Mouse (Mus musculus): ENCODE results near the gene Slco2a1. TPM values are rescaled to one million over a fixed set of nuclear protein-coding genes. Genes with fewer than 3 reads are reported as not detected.

Gene Slco2a1
- polyA plus RNA-seq, 1 experiment from 2014 or later = 2.3 TPM

- WGBS = 78% methylated on average over 4 of the region's 4 CpGs
- Histone ChIP-seq H3K4me1 (replicated peaks) (peaks cover 92% of the 10 kb centered on the region), H3K27ac (replicated peaks) (peak overlapping the region; percentile 67), H3K9me3 (no peaks in the 10 kb centered on the region), H3K36me3 (peaks cover 10% of the 10 kb centered on the region; the same call in 1 of the 2 replicates), H3K4me3 (no peak overlapping the region), H3K27me3 (no peaks in the 10 kb centered on the region), H3K9ac (no peak overlapping the region), H3K4me2 (no peak overlapping the region)
- no peak for ATAC-seq (ENCODE audit: low read depth)
Measured at GRCm38 (mm10) chr9:103116941-103117340, 128.4 kb downstream of the Slco2a1 start.

- Histone ChIP-seq H3K4me2 (no peak overlapping the region; the same call in 1 of the 2 replicates), H3K27me3 (no peaks in the 10 kb centered on the region), H3K4me1 (replicated peaks) (peaks cover 89% of the 10 kb centered on the region), H3K36me3 (peaks cover 10% of the 10 kb centered on the region; the same call in 1 of the 2 replicates), H3K9me3 (no peaks in the 10 kb centered on the region), H3K9ac (no peak overlapping the region), H3K27ac (replicated peaks) (peak overlapping the region; percentile 67), H3K4me3 (no peak overlapping the region)
- 14% methylated on average over 5 of the region's 5 CpGs for WGBS
- no peak for ATAC-seq (ENCODE audit: low read depth)
Measured at GRCm38 (mm10) chr9:103117495-103117894, 129.0 kb downstream of the Slco2a1 start.

GRCm38 (mm10) chr9:103117951-103118350 lies 129.4 kb downstream of the Slco2a1 start:
- WGBS = 77% methylated on average over 8 of the region's 8 CpGs
- Histone ChIP-seq H3K36me3 (peaks cover 10% of the 10 kb centered on the region; the same call in 1 of the 2 replicates), H3K9ac (no peak overlapping the region), H3K4me3 (no peak overlapping the region), H3K27ac (replicated peaks) (0 out of 2 replicates have a peak overlapping the region, but pooled peaks have one; percentile 67), H3K4me1 (replicated peaks) (peaks cover 85% of the 10 kb centered on the region), H3K9me3 (no peaks in the 10 kb centered on the region), H3K4me2 (no peak overlapping the region), H3K27me3 (no peaks in the 10 kb centered on the region)
- no peak for ATAC-seq (ENCODE audit: low read depth)

- Histone ChIP-seq H3K4me1 (replicated peaks) (peaks cover 76% of the 10 kb centered on the region), H3K36me3 (peaks cover 10% of the 10 kb centered on the region; the same call in 1 of the 2 replicates), H3K9me3 (no peaks in the 10 kb centered on the region), H3K9ac (0 out of 2 replicates have a peak overlapping the region, but pooled peaks have one; percentile 17), H3K4me3 (no peak overlapping the region), H3K27me3 (no peaks in the 10 kb centered on the region), H3K27ac (replicated peaks) (peak overlapping the region; percentile 54; the same call in 1 of the 2 replicates), H3K4me2 (no peak overlapping the region)
- ATAC-seq (ENCODE audit: low read depth) = no peak
- WGBS = 88% methylated on average over 5 of the region's 5 CpGs
Measured at GRCm38 (mm10) chr9:103118651-103119275, 130.3 kb downstream of the Slco2a1 start.

- H3K4me1 ChIP-seq (replicated peaks) = peaks cover 66% of the 10 kb centered on the region
- 0 out of 2 replicates have a peak overlapping the region, but pooled peaks have one; percentile 17 for H3K9ac ChIP-seq
- H3K4me2 ChIP-seq = no peak overlapping the region
- H3K27ac ChIP-seq (replicated peaks) = peak overlapping the region; percentile 54; the same call in 1 of the 2 replicates
- no peak for ATAC-seq (ENCODE audit: low read depth)
- no peaks in the 10 kb centered on the region for H3K9me3 ChIP-seq
- WGBS = 75% methylated on average over 9 of the region's 9 CpGs
- no peaks in the 10 kb centered on the region for H3K27me3 ChIP-seq
- H3K36me3 ChIP-seq = peaks cover 13% of the 10 kb centered on the region; the same call in 1 of the 2 replicates
- H3K4me3 ChIP-seq = no peak overlapping the region
Measured at GRCm38 (mm10) chr9:103119781-103120180, 131.3 kb downstream of the Slco2a1 start.

GRCm38 (mm10) chr9:103120231-103120630 lies 131.7 kb downstream of the Slco2a1 start:
- ATAC-seq (ENCODE audit: low read depth) = no peak
- Histone ChIP-seq H3K36me3 (peaks cover 15% of the 10 kb centered on the region; the same call in 1 of the 2 replicates), H3K4me2 (no peak overlapping the region), H3K4me1 (replicated peaks) (peaks cover 62% of the 10 kb centered on the region), H3K4me3 (no peak overlapping the region), H3K27ac (replicated peaks) (peak overlapping the region; percentile 54; the same call in 1 of the 2 replicates), H3K27me3 (no peaks in the 10 kb centered on the region), H3K9ac (no peak overlapping the region), H3K9me3 (no peaks in the 10 kb centered on the region)
- WGBS = 58% methylated on average over 2 of the region's 2 CpGs

- Histone ChIP-seq H3K9ac (no peak overlapping the region), H3K4me3 (no peak overlapping the region), H3K9me3 (no peaks in the 10 kb centered on the region), H3K27me3 (no peaks in the 10 kb centered on the region), H3K4me2 (no peak overlapping the region), H3K27ac (replicated peaks) (no peak overlapping the region), H3K36me3 (peaks cover 14% of the 10 kb centered on the region; the same call in 1 of the 2 replicates), H3K4me1 (replicated peaks) (peaks cover 53% of the 10 kb centered on the region)
- ATAC-seq (ENCODE audit: low read depth) = no peak
- WGBS = 92% methylated on average over 7 of the region's 7 CpGs
Measured at GRCm38 (mm10) chr9:103121546-103121945, 133.0 kb downstream of the Slco2a1 start.

GRCm38 (mm10) chr9:103124746-103125145 lies 136.2 kb downstream of the Slco2a1 start:
- H3K27ac ChIP-seq (replicated peaks) = no peak overlapping the region
- H3K36me3 ChIP-seq = peaks cover 14% of the 10 kb centered on the region
- H3K4me2 ChIP-seq = no peak overlapping the region
- H3K9me3 ChIP-seq = no peaks in the 10 kb centered on the region
- H3K4me3 ChIP-seq = no peak overlapping the region
- WGBS = 91% methylated on average over 4 of the region's 4 CpGs
- H3K4me1 ChIP-seq (replicated peaks) = peaks cover 23% of the 10 kb centered on the region
- H3K27me3 ChIP-seq = no peaks in the 10 kb centered on the region
- no peak for ATAC-seq (ENCODE audit: low read depth)
- H3K9ac ChIP-seq = no peak overlapping the region

- WGBS = 22% methylated on average over 6 of the region's 6 CpGs
- Histone ChIP-seq H3K4me3 (no peak overlapping the region), H3K4me2 (no peak overlapping the region), H3K9ac (peak overlapping the region; percentile 50), H3K9me3 (no peaks in the 10 kb centered on the region), H3K27ac (replicated peaks) (peak overlapping the region; percentile 73), H3K27me3 (no peaks in the 10 kb centered on the region), H3K4me1 (replicated peaks) (peaks cover 70% of the 10 kb centered on the region), H3K36me3 (peaks cover 4% of the 10 kb centered on the region)
- peak; percentile 47 for ATAC-seq (ENCODE audit: low read depth)
Measured at GRCm38 (mm10) chr9:103133493-103134124, 145.1 kb downstream of the Slco2a1 start.

- 0 out of 2 replicates have a peak, but pooled peaks have one; percentile 24 for ATAC-seq (ENCODE audit: low read depth)
- WGBS = 41% methylated on average over 9 of the region's 9 CpGs
Measured at GRCm38 (mm10) chr9:103134450-103135030, 146.0 kb downstream of the Slco2a1 start.

GRCm38 (mm10) chr9:103139481-103139880 lies 151.0 kb downstream of the Slco2a1 start:
- peaks cover 69% of the 10 kb centered on the region for H3K4me1 ChIP-seq (replicated peaks)
- H3K36me3 ChIP-seq = peaks cover 34% of the 10 kb centered on the region
- H3K9ac ChIP-seq = no peak overlapping the region
- 40% methylated on average over 6 of the region's 6 CpGs for WGBS
- H3K27ac ChIP-seq (replicated peaks) = no peak overlapping the region
- no peaks in the 10 kb centered on the region for H3K9me3 ChIP-seq
- H3K4me2 ChIP-seq = no peak overlapping the region
- no peak for ATAC-seq (ENCODE audit: low read depth)
- no peak overlapping the region for H3K4me3 ChIP-seq
- H3K27me3 ChIP-seq = no peaks in the 10 kb centered on the region

More at GRCm38 (mm10) chr9:103134450-103135030, 146.0 kb downstream of the Slco2a1 start:
- H3K27ac ChIP-seq (replicated peaks) = peak overlapping the region; percentile 73; the same call in 1 of the 2 replicates
- no peaks in the 10 kb centered on the region for H3K9me3 ChIP-seq
- H3K4me2 ChIP-seq = no peak overlapping the region
- no peaks in the 10 kb centered on the region for H3K36me3 ChIP-seq
- H3K4me3 ChIP-seq = no peak overlapping the region
- peaks cover 79% of the 10 kb centered on the region for H3K4me1 ChIP-seq (replicated peaks)
- H3K9ac ChIP-seq = peak overlapping the region; percentile 50; the same call in 1 of the 2 replicates
- no peaks in the 10 kb centered on the region for H3K27me3 ChIP-seq

- 86% methylated on average over 6 of the region's 6 CpGs for WGBS
- ATAC-seq (ENCODE audit: low read depth) = no peak
- Histone ChIP-seq H3K27me3 (no peaks in the 10 kb centered on the region), H3K4me1 (replicated peaks) (peaks cover 69% of the 10 kb centered on the region), H3K4me2 (no peak overlapping the region), H3K9me3 (no peaks in the 10 kb centered on the region), H3K9ac (no peak overlapping the region), H3K27ac (replicated peaks) (no peak overlapping the region), H3K4me3 (no peak overlapping the region), H3K36me3 (peaks cover 34% of the 10 kb centered on the region)
Measured at GRCm38 (mm10) chr9:103140384-103140783, 151.9 kb downstream of the Slco2a1 start.
